Mouse (Mus musculus): Measurements from ENCODE around the gene Ubn2. TPM values are rescaled to one million over a fixed set of nuclear protein-coding genes. Genes with fewer than 3 reads are reported as not detected.
A peak's percentile ranks its signal among the peaks of the same experiment; 100 is the strongest.

The Ubn2 gene
- total and polyA plus RNA-seq, 3 experiments = 12.1 to 39.4 (median 16.0) TPM

DNA sequence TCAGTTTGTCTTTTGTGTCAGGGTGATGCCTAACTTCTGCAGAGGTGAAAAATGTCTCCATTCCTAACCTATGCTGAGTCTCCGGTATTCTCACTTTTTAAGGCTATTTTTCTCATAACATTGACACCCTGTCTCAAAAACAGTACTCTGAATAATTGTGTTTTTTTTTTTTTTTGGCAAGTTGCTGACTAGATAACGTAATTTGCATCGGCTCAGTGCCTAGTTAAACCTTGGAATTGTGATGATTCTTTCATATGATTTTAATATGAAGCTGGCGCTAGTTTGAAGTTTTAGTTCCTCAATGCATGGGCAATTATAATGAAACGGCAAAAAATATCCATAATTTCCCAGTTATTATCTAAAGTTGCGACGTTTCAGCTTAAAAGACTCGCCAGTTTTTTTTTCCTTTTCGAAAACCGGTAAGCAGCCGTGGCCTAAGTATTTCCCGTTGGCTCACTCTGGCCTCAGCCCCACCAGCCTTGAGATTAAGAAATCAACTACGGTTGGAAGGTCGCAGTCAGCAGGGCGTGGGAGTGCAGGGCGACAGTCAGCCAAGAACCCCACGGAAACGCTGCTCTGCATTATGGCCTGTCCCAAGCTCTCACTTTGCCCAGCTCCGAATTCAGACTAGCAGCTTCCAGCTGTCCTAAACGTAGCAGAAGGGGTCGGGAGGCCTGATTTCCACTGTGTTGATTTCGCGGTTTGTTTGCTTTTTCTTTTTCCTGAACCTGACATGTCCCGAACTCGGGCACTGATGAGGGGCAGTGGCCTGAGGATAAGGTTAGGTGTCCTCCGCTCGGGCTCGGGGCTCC, 116.7 kb downstream of the Ubn2 start (continued):
- TF ChIP-seq MXI1 (IDR thresholded peaks at IDR 0.05; ENCODE audit: low read depth, low read length) (peak; percentile 79), CTCF (IDR thresholded peaks at IDR 0.05 in 2 of 3, conservative IDR thresholded peaks at IDR 0.05 in 1 of 3; ENCODE audit: control insufficient read depth in 1 of 3, insufficient read depth in 1 of 3, low read depth in 2 of 3, low read length in 3 of 3, poor library complexity in 1 of 3, severe bottlenecking in 1 of 3) (no peak), ETS1 (IDR thresholded peaks at IDR 0.05; ENCODE audit: low read depth, low read length) (peak; percentile 63), USF2 (IDR thresholded peaks at IDR 0.05; ENCODE audit: borderline replicate concordance in 1 of 2, insufficient read depth in 1 of 2, low read depth in 1 of 2, low read length in 2 of 2) (no peak), CHD2 (IDR thresholded peaks at IDR 0.05; ENCODE audit: low read length) (no peak), MAZ (IDR thresholded peaks at IDR 0.05; ENCODE audit: low read depth, low read length) (peak; percentile 30), ZMIZ1 (IDR thresholded peaks at IDR 0.05; ENCODE audit: low read depth, low read length) (peak; percentile 43), TBP (IDR thresholded peaks at IDR 0.05; ENCODE audit: low read depth, low read length) (peak; percentile 45), MYB (IDR thresholded peaks at IDR 0.05; ENCODE audit: low read depth, low read length) (peak; percentile 25; the same call in 1 of the 2 replicates), CHD1 (IDR thresholded peaks at IDR 0.05; ENCODE audit: low read depth, low read length) (peak; percentile 97), TCF12 (IDR thresholded peaks at IDR 0.05; ENCODE audit: low read depth, low read length) (peak; percentile 38; the same call in 1 of the 2 replicates), UBTF (IDR thresholded peaks at IDR 0.05; ENCODE audit: borderline replicate concordance, insufficient read depth, low read depth, low read length) (0 out of 2 replicates have a peak, but pooled peaks have one; percentile 55), MAFK (IDR thresholded peaks at IDR 0.05; ENCODE audit: borderline replicate concordance, low read depth, low read length) (0 out of 2 replicates have a peak, but pooled peaks have one; percentile 31), SMC3 (IDR thresholded peaks at IDR 0.05; ENCODE audit: low read depth, low read length) (peak; percentile 20; the same call in 1 of the 2 replicates), TAL1 (IDR thresholded peaks at IDR 0.05; ENCODE audit: low read length) (no peak), POLR2AphosphoS5 (IDR thresholded peaks at IDR 0.05; ENCODE audit: borderline replicate concordance, low read depth, low read length) (no peak), MYC (IDR thresholded peaks at IDR 0.05; ENCODE audit: low read depth, low read length) (peak; percentile 73; the same call in 1 of the 2 replicates)

GRCm38 (mm10) chr6:38551062-38551988, 117.6 kb downstream of the Ubn2 start, which contains the start of gene Luc7l2:
Luc7l2 (plus strand) TSS chr6:38551334.
- Histone ChIP-seq H3K36me3 (ENCODE audit: control insufficient read depth in 1 of 2, insufficient read depth in 2 of 2, low read length in 2 of 2) (peaks cover 21 to 34% of the 10 kb centered on the region in 2 experiments), H3K79me2 (ENCODE audit: control insufficient read depth, insufficient read depth, low read length, poor library complexity) (peaks cover 37% of the 10 kb centered on the region), H3K4me3 (ENCODE audit: control insufficient read depth in 1 of 2, insufficient read depth in 1 of 2, low read depth in 2 of 2, low read length in 2 of 2) (peak within 1 kb of the TSS; percentile 92 to 94), H3K9me3 (replicated peaks; ENCODE audit: insufficient read depth, low read length) (no peaks in the 10 kb centered on the region), H3K4me1 (ENCODE audit: control insufficient read depth in 1 of 2, insufficient read depth in 2 of 2, low read length in 2 of 2) (peaks cover 12 to 16% of the 10 kb centered on the region in 2 experiments), H3K9ac (ENCODE audit: control insufficient read depth, low read depth, low read length, poor library complexity, severe bottlenecking) (peak within 1 kb of the TSS; percentile 95), H3K27me3 (ENCODE audit: control insufficient read depth in 1 of 2, insufficient read depth in 2 of 2, low read length in 2 of 2) (no peaks in the 10 kb centered on the region), H3K27ac (ENCODE audit: control insufficient read depth, low read depth, low read length) (peak within 1 kb of the TSS; percentile 98)
- DNase-seq (ENCODE audit: low read depth, low spot score) = peak; percentile 100
- 0 out of 2 replicates have a peak, but pooled peaks have one; percentile 9 for TF ChIP-seq E2F4 (IDR thresholded peaks at IDR 0.05; ENCODE audit: borderline replicate concordance, low read depth, low read length)
- TF ChIP-seq MAX (IDR thresholded peaks at IDR 0.05; ENCODE audit: low read length) = 0 out of 2 replicates have a peak, but pooled peaks have one; percentile 12
- TF ChIP-seq ZC3H11A (IDR thresholded peaks at IDR 0.05; ENCODE audit: low read depth, low read length) = 0 out of 2 replicates have a peak, but pooled peaks have one; percentile 3
- TF ChIP-seq MXI1 (IDR thresholded peaks at IDR 0.05; ENCODE audit: low read depth, low read length) = peak; percentile 19
- no peak for TF ChIP-seq BHLHE40 (IDR thresholded peaks at IDR 0.05; ENCODE audit: borderline replicate concordance, low read depth, low read length)
- TF ChIP-seq HCFC1 (IDR thresholded peaks at IDR 0.05; ENCODE audit: low read depth, low read length) = peak; percentile 88
- peak; percentile 62 for TF ChIP-seq MYB (IDR thresholded peaks at IDR 0.05; ENCODE audit: low read depth, low read length)
- TF ChIP-seq MEF2A (IDR thresholded peaks at IDR 0.05; ENCODE audit: extremely low read depth, insufficient replicate concordance, low read depth, low read length, poor library complexity, severe bottlenecking) = no peak
- TF ChIP-seq TAL1 (IDR thresholded peaks at IDR 0.05; ENCODE audit: low read length) = no peak
- no peak; the same call in 1 of the 2 replicates for TF ChIP-seq CHD1 (IDR thresholded peaks at IDR 0.05; ENCODE audit: low read depth, low read length)
- peak; percentile 36 for TF ChIP-seq NRF1 (IDR thresholded peaks at IDR 0.05; ENCODE audit: insufficient read depth, low read depth, low read length, poor library complexity, severe bottlenecking)
- TF ChIP-seq EP300 (IDR thresholded peaks at IDR 0.05; ENCODE audit: low read depth in 1 of 2, low read length in 2 of 2) = peak in 1 of 2 experiments; percentile 50; a peak in 2 of 4 replicates
- no peak; the same call in 1 of the 2 replicates for TF ChIP-seq ELF1 (IDR thresholded peaks at IDR 0.05; ENCODE audit: low read depth, low read length)
- TF ChIP-seq SIN3A (IDR thresholded peaks at IDR 0.05; ENCODE audit: low read length) = no peak; the same call in 1 of the 2 replicates
- peak; percentile 92 for TF ChIP-seq POLR2AphosphoS2 (IDR thresholded peaks at IDR 0.05; ENCODE audit: low read length)
- no peak for TF ChIP-seq USF2 (IDR thresholded peaks at IDR 0.05; ENCODE audit: borderline replicate concordance in 1 of 2, insufficient read depth in 1 of 2, low read depth in 1 of 2, low read length in 2 of 2)

Data from MEL (cell line).